ENCODE assay signal across 8 mouse cellular contexts in the genomic region with DNA sequence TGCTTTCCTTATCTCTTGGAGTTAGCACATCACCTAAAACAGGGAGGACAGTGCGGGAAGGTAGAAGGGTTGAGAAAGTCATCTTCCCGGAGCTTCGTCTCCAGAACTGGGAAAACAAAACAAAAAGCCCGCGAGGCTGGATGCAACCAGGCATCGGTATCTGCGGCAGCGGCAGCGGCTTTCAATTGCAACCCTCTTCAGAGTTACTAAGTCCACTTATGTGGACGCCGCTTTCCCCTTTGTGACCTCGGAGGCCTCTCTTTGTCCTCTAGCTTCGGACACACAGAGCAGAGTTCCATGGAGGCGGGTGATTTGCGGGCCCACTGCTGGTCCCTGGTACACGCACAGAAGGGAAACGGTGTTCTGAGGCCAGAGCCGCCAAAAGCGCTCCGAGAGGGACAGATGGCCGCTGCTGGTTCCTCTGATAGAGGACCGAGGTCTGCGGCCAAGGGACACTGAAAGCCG. TPM values are rescaled to one million over a fixed set of nuclear protein-coding genes. Genes with fewer than 3 reads are reported as not detected.
DNase-seq lines count a peak whose midpoint lies in the region; ATAC-seq and TF ChIP-seq lines count a peak whose summit lies in the region.
"Had no signal": no experiment of that assay in that cellular context is flagged by ENCODE, and none has a peak within 500 bp of the region (broad histone marks: within the 10 kb centered on the region; RNA-seq: fewer than 3 reads in every experiment).

No protein-coding gene starts in this region.

- no peak for TF ChIP-seq CTCF in lung, adult 2 months (IDR thresholded peaks at IDR 0.05; ENCODE audit: insufficient read depth, low read length)

- H3K9me3 ChIP-seq in embryonic facial prominence, embryonic 14.5 days (ENCODE audit: control insufficient read depth, low read length) = no peaks in the 10 kb centered on the region
- H3K9me3 ChIP-seq in midbrain, embryonic 13.5 days = no peaks in the 10 kb centered on the region

- no peak overlapping the region for H3K27ac ChIP-seq in embryonic facial prominence, embryonic 14.5 days (replicated peaks; ENCODE audit: low read depth, low read length)
- H3K27ac ChIP-seq in midbrain, embryonic 13.5 days = peak overlapping the region; percentile 4; the same call in 1 of the 2 replicates

- DNase-seq in lung, adult 2 months = peak; percentile 5
- DNase-seq in lung, postnatal 14 days = no peak
- DNase-seq in cerebellum, adult 8-10 months = peak; percentile 83
- DNase-seq in embryonic facial prominence, embryonic 14.5 days (ENCODE audit: low spot score) = no peak
- no peak for DNase-seq in right cerebral cortex, postnatal 25 days
- DNase-seq: gastrocnemius, postnatal 25 days had no signal

- peaks cover 97% of the 10 kb centered on the region for H3K27me3 ChIP-seq in embryonic facial prominence, embryonic 14.5 days (replicated peaks; ENCODE audit: control insufficient read depth, insufficient read depth, low read length)
- H3K27me3 ChIP-seq in midbrain, embryonic 13.5 days = peaks cover 88% of the 10 kb centered on the region

- H3K4me2 ChIP-seq in embryonic facial prominence, embryonic 14.5 days (ENCODE audit: low read depth, low read length) = no peak overlapping the region
- H3K4me2 ChIP-seq in midbrain, embryonic 13.5 days (replicated peaks) = peak overlapping the region; percentile 51

- peaks cover 3% of the 10 kb centered on the region; the same call in 1 of the 2 replicates for H3K4me1 ChIP-seq in lung, adult 2 months (ENCODE audit: control insufficient read depth, insufficient read depth, low read length)
- H3K4me1 ChIP-seq in embryonic facial prominence, embryonic 14.5 days (ENCODE audit: control insufficient read depth, insufficient read depth, low read length) = no peaks in the 10 kb centered on the region
- peaks cover 63% of the 10 kb centered on the region for H3K4me1 ChIP-seq in midbrain, embryonic 13.5 days (replicated peaks)

- H3K36me3 ChIP-seq in embryonic facial prominence, embryonic 14.5 days (ENCODE audit: control insufficient read depth, insufficient read depth, low read length) = no peaks in the 10 kb centered on the region
- H3K36me3 ChIP-seq in midbrain, embryonic 13.5 days = no peaks in the 10 kb centered on the region

- no peak for TF ChIP-seq POLR2A in lung, adult 2 months (IDR thresholded peaks at IDR 0.05; ENCODE audit: borderline replicate concordance, extremely low read depth, low read depth, low read length)

- no peak overlapping the region for H3K9ac ChIP-seq in embryonic facial prominence, embryonic 14.5 days (ENCODE audit: low read depth, low read length)
- peak overlapping the region; percentile 62 for H3K9ac ChIP-seq in midbrain, embryonic 13.5 days (replicated peaks)

- H3K4me3 ChIP-seq in lung, adult 2 months (replicated peaks; ENCODE audit: extremely low read depth, low read depth, low read length) = no peak overlapping the region
- 0 out of 2 replicates have a peak overlapping the region, but pooled peaks have one; percentile 1 for H3K4me3 ChIP-seq in embryonic facial prominence, embryonic 14.5 days (ENCODE audit: low read depth, low read length)
- H3K4me3 ChIP-seq in midbrain, embryonic 13.5 days (replicated peaks) = peak overlapping the region; percentile 20

- 1% methylated on average over 24 of the region's 24 CpGs for WGBS in lung, adult 2 months
- WGBS in embryonic facial prominence, embryonic 14.5 days = under 1% methylated on average over 24 of the region's 24 CpGs
- 2% methylated on average over 24 of the region's 24 CpGs for WGBS in midbrain, embryonic 13.5 days

- ATAC-seq in embryonic facial prominence, embryonic 14.5 days (ENCODE audit: low read depth) = no peak
- no peak for ATAC-seq in midbrain, embryonic 13.5 days
- ATAC-seq in monocyte, adult 5-6 weeks (replicated peaks; ENCODE audit: insufficient number of reproducible peaks, low FRiP score, low TSS enrichment, poor library complexity, severe bottlenecking) = no peak

RNA-seq across cellular contexts. Expression of a gene that starts 3.5 kb away (rescaled TPM):
- not detected in 2 replicates for polyA plus RNA-seq in lung, adult 2 months (2012; rRNA removed)
- polyA plus RNA-seq in embryonic facial prominence, embryonic 14.5 days (2014; fragmentation: Nextera tagmentation; extraction: Ambion mirVana) = not detected in 2 replicates
- 1.9 and 2.2 TPM in 2 replicates for polyA plus RNA-seq in midbrain, embryonic 13.5 days (2015; fragmentation: Nextera tagmentation; extraction: Ambion mirVana)
- not detected in 3 replicates for total RNA-seq in monocyte, adult 5-6 weeks (2017)

Comparison
In these comparisons a context has a peak if more than half of its experiments do, and no peak if none do; other contexts are left out.
1. DNase-seq: peak in lung, adult 2 months (single experiment) and cerebellum, adult 8-10 months (single experiment); none in lung, postnatal 14 days (single experiment), embryonic facial prominence, embryonic 14.5 days (single experiment) and right cerebral cortex, postnatal 25 days (single experiment).